Mouse (Mus musculus) T-cell, adult 2 months (primary cell): ENCODE data around the gene Dbp.

Experiments used
- DNase-seq: peaks from one replicate; pipeline ENCODE4 v3.0.0; 2022; ENCODE audit warnings: low spot score

Gene Dbp

GRCm38 (mm10) chr7:45712022-45712757, 7.3 kb downstream of the Dbp start:
- no peak for DNase-seq

GRCm38 (mm10) chr7:45713396-45713795, 8.5 kb downstream of the Dbp start:
- no peak for DNase-seq

GRCm38 (mm10) chr7:45713881-45714520, 9.1 kb downstream of the Dbp start:
- DNase-seq: no peak

- DNase-seq: no peak
Observed at GRCm38 (mm10) chr7:45714630-45715089, 9.8 kb downstream of the Dbp start.

- peak; percentile 98 for DNase-seq
Observed at GRCm38 (mm10) chr7:45715090-45715708, 10.3 kb downstream of the Dbp start, which contains the start of gene Rpl18. Gene Rpl18 (plus strand): TSS chr7:45715457.

GRCm38 (mm10) chr7:45715741-45716459, 11.0 kb downstream of the Dbp start:
- no peak for DNase-seq

- no peak for DNase-seq
Observed at GRCm38 (mm10) chr7:45716460-45716857, 11.6 kb downstream of the Dbp start.

GRCm38 (mm10) chr7:45716952-45717917, 12.3 kb downstream of the Dbp start:
- no peak for DNase-seq

- DNase-seq: peak; percentile 98
Observed at GRCm38 (mm10) chr7:45717918-45718297, 13.0 kb downstream of the Dbp start, which contains the start of gene Sphk2. Gene Sphk2 (minus strand): TSS chr7:45718002.

- DNase-seq: no peak
Observed at GRCm38 (mm10) chr7:45718331-45718730, 13.4 kb downstream of the Dbp start.

- no peak for DNase-seq
Observed at GRCm38 (mm10) chr7:45719180-45719579, 14.3 kb downstream of the Dbp start.

- DNase-seq: no peak
Observed at GRCm38 (mm10) chr7:45719738-45720412, 15.0 kb downstream of the Dbp start.

- no peak for DNase-seq
Observed at GRCm38 (mm10) chr7:45720413-45721233, 15.7 kb downstream of the Dbp start, which contains the start of gene Fam83e. Gene Fam83e (plus strand): TSS chr7:45721212.

GRCm38 (mm10) chr7:45721234-45721571, 16.3 kb downstream of the Dbp start:
- no peak for DNase-seq

GRCm38 (mm10) chr7:45721642-45722347, 16.9 kb downstream of the Dbp start:
- no peak for DNase-seq

- DNase-seq: no peak
Observed at GRCm38 (mm10) chr7:45722348-45722713, 17.4 kb downstream of the Dbp start.

GRCm38 (mm10) chr7:45723301-45723700, 18.4 kb downstream of the Dbp start:
- DNase-seq: no peak

GRCm38 (mm10) chr7:45723781-45724180, 18.9 kb downstream of the Dbp start:
- DNase-seq: no peak

- DNase-seq: no peak
Observed at GRCm38 (mm10) chr7:45725151-45725550, 20.3 kb downstream of the Dbp start.
